Mouse (Mus musculus) thymus, postnatal 25 days (tissue): ENCODE measurements around the gene Atp2a2.
"Not testable (repeated sequence)": the region's sequence is repeated elsewhere in the genome, so short reads cannot be mapped to it uniquely, and the experiment has no call there.

Experiments
- DNase-seq: peaks from one replicate; pipeline ENCODE4 v3.0.0; 2022

Atp2a2 gene

DNA sequence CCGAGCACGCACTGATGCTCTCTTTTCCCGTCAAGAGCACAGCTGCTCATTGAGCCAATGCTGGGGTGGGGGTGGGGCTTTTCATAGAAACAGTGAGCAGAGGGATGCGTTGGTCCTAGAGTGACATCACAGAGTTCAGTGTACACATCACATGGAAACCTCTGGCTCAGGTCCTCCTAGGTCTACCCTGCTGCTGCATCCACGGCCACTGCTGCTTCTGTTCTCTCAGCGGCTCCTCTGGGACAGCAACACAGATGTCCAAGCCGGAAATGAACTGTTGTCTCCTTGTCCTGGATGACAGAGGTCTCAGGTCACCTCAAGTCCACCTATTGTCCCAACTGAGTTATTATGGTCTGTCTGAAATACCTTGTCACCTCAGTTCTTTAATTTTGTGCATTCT, 52.1 kb downstream of the Atp2a2 start:
- no peak for DNase-seq

DNA sequence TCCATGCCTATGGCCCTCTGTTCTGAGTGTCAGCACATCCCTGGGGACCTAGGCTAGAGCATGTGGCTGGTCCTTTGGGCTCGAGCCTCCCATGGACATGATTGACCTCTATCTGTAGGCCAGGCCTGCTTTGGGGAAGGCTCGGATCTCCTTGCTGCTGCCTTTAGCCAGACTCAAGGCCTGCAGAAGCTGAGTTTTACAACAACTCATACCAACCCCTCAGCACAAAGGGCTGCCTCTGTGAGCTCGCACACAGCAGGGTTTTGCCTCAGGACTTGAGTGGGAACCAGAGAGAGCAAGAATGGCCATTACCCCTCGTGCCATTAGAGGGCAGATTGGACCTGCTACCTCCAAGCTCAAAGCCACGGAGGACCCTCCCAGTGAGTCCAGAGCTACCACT, 53.2 kb downstream of the Atp2a2 start:
- DNase-seq = no peak

DNA sequence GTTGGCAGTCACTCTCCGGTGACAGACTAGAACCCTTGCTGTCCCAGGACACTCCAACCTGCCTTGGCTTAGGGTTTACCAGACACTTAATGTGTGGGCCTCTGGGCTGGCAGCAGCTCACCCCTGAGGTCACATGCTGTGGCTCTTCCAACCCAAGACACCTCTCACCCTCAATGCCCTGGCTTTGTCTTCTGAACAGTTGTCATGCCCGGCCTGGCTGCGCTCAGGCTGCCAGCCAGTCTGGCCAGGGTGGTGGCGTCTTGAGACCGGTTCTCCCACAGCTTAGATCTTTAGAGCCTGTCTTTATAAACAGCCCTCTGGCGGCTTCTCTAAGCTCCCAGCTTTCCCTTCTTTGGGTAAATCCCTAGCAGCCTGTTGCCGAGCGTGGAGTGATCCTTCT, 54.2 kb downstream of the Atp2a2 start:
- DNase-seq = no peak

- no peak for DNase-seq
These were observed 56.9 kb downstream of the Atp2a2 start for GRCm38 (mm10) chr5:122445051-122445610.

- no peak for DNase-seq
These were observed 57.5 kb downstream of the Atp2a2 start for GRCm38 (mm10) chr5:122444492-122444891.

DNA sequence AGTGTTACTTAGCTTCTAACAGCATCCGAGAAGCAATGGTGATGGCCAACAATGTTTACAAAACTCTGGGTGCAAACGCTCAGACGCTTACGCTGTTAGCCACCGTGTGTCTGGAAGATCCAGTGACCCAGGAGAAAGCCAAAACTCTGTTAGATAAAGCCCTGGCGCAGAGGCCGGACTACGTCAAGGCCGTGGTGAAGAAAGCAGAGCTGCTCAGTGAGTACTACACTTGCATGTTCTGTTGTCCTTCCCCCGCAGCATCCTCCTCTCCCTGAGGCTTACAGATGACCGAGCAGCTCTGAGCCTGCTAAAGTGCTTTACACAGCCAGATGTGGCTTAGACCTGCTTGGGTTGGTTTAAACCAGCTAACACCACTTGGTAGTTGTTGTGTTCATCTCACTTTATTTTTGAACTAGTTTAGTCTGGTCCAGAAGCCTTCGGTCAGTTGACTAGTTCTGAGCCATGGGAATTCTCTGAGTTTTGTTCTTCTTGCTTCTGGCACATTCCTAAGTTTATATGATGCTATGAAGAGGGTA, 61.9 kb downstream of the Atp2a2 start:
- no peak for DNase-seq

- no peak for DNase-seq
These were observed 62.5 kb downstream of the Atp2a2 start for GRCm38 (mm10) chr5:122439400-122440094.

- no peak for DNase-seq
These were observed 67.5 kb downstream of the Atp2a2 start for GRCm38 (mm10) chr5:122434541-122434940.

DNA sequence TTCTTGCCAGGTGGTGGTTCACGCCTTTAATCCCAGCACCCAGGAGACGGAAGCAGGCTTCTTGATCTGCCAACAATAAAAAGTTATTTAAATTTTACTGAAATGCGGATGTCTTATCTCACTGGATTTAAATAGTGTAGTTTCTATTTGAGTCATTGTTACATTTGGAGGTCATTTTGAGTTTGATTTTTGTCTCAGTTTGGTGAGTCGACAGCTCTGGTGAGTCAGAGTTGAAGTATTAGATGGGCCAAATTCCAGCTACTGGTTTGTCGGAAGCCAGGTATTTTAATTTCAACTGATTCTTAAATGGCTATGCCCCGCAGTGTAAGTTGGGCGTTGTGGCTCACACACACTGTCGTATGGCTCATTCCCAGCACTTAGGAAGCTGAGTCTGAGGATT, 70.8 kb downstream of the Atp2a2 start:
- DNase-seq = no peak

GRCm38 (mm10) chr5:122430036-122430775, 71.8 kb downstream of the Atp2a2 start:
- no peak for DNase-seq

GRCm38 (mm10) chr5:122425550-122425949, 76.5 kb downstream of the Atp2a2 start:
- no peak for DNase-seq

DNA sequence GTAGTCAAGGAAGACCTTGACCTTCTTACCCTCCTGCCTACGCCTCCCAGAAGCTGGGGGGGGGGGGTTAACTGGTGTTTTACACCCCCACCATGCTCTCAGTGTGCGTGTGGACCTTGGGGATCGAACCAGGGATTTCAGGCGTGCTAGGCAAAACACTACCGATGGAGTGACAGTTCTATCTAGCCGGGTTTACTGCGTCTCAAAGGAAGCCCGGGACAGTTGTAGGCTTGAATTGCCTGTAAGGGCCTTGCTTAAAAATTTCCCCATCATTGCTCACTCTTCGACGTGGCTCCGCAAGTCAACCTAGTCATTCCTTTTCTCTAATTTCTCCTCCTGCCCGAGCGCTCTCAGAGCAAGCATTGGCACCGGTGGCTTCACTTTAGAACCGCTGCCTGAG, 78.9 kb downstream of the Atp2a2 start:
- DNase-seq = no peak

DNA sequence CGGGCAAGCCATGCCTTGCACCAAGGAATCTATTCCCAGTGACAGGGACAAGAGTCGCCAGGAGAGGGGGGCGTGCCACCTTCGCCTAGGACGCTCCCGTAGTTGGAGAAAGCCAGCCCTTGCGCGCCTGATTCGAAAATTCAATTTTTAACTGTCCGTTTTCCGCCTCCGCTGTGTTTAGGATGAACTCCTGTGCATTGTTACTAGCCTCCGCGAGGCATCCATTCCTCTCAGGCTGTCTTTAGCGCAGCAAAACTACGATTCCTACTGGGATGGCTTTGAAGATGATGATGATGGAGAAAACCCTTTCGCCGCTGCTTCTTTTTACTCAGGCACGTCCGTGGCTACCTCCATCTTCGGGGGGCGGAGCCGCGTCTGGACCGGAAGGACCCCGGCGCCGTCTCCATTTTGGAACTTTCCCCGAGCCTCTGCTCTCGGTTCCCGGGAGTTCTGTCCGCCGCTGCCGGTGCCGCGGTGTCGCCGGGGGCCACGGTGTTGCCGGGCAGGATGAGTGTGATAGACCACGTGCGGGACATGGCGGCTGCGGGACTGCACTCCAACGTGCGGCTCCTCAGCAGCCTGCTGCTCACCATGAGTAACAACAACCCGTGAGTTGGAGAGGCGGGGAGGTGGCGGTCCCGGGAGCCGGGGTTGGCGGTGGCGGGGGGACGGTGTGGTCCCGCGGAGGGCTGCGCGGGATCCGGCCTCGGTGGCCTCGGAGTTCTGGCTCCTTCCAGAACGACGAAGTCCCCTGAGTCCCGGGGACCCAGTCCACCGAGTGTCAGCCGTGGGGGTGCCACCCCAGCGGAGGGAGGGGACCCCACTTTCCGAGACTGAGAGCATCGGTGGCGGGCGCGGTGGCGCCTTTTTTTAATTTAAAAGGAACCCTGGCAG, 79.7 kb downstream of the Atp2a2 start:
- DNase-seq = peak; percentile 92

GRCm38 (mm10) chr5:122421271-122422068, 80.6 kb downstream of the Atp2a2 start, which contains the start of gene Anapc7:
Gene Anapc7 (plus strand): TSS chr5:122421693.
- no peak for DNase-seq

- not testable (repeated sequence) for DNase-seq
These were observed 81.3 kb downstream of the Atp2a2 start for GRCm38 (mm10) chr5:122420676-122421075.

GRCm38 (mm10) chr5:122415465-122415864, 86.6 kb downstream of the Atp2a2 start:
- DNase-seq = no peak

- DNase-seq = no peak
These were observed 87.7 kb downstream of the Atp2a2 start for GRCm38 (mm10) chr5:122414351-122414750.

DNA sequence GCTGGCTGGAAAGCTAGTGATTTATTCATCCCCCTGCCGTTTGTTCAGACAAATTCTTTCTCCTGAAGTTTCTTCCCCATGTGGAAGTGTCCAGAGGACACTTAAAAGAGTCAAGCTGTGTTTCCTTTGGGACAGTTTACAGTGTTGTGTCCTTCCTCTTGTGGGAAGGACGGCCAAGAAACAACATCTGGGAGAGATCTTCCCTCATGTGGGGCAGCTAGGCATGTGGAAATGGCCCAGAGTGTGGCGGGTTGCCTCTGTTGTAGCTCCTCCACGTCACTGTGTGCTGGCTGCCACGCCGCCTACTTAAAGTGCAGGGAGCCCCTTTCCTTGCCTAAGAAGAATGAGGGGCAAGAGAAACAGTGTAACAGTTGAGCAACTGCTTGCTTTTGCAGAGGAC, 89.2 kb downstream of the Atp2a2 start:
- DNase-seq = no peak

- no peak for DNase-seq
These were observed 90.1 kb downstream of the Atp2a2 start for GRCm38 (mm10) chr5:122411892-122412291.

GRCm38 (mm10) chr5:122409692-122410645, 92.1 kb downstream of the Atp2a2 start:
- DNase-seq = peak; percentile 19

DNA sequence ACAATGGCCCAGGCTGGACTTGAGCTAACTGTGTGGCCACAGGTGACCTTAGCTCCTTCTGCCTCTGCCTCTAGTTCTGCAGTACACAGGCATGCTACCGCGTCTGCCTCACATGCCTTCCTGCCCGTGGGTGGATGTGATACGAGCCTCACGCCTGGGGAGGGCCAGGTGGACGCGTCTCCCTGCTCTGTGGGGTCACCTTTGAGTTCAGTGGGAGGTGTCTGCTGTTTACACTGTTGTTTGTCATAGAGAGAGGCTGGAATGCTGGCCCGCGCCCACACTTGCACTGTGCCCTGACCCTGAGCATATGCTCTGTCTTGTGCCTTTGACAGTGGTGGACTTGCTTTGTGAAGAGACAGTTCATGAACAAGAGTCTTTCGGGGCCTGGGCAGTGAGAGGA, 96.5 kb downstream of the Atp2a2 start:
- no peak for DNase-seq
